Mouse (Mus musculus): ENCODE results near the gene Tec. TPM values are rescaled to one million over a fixed set of nuclear protein-coding genes. Genes with fewer than 3 reads are reported as not detected.
A peak's percentile ranks its signal among the peaks of the same experiment; 100 is the strongest.

The Tec gene
- total RNA-seq (2021), result 1 to 10 TPM in 1 of 2 experiments, under 1 TPM in 1; 0.94 to 1.4 TPM

DNA sequence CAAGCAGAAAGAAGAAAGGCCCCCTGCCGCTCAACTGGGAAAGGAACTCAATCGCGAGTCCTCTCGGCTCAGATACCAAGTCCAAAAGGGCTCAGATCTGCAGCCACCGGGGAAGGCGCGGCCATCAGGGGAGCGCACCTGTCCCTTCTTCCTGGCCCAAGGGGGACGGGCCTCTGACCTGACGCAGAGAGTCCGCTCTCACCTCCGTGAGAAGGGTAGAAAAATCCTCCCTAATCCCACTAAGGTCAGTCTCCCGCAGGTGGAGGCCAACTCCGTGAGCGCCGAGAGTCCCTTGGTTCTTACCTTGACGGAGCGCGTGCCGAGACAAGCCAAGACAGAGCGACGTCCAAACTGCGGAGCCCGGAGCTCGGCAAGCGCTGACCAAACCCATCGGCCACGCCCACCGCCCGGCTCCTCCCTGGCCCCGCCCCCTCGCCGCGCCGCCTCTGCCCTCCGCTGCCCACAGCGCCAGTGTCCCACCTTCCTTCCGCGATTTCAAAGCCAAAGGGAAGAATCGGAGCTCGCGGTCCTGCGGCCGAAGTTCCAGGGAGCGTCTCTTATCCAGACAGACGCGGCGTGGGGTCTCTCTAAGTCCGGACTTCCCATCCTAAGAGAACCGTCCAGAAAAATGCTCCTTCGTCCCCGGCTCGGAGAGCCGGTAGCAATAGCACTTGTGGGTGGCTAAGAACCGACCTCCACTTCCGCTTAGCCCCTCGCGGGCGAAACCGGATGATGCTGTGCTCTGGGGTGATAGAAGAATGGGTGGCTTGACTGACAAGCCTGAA lies at the start of gene Tec:
Gene Tec, minus strand, starts transcription at position 393 of the 785 bp plus-strand sequence.
- peak; percentile 44 to 72 for DNase-seq (ENCODE audit: extremely low spot score in 1 of 2, low spot score in 1 of 2)

DNA sequence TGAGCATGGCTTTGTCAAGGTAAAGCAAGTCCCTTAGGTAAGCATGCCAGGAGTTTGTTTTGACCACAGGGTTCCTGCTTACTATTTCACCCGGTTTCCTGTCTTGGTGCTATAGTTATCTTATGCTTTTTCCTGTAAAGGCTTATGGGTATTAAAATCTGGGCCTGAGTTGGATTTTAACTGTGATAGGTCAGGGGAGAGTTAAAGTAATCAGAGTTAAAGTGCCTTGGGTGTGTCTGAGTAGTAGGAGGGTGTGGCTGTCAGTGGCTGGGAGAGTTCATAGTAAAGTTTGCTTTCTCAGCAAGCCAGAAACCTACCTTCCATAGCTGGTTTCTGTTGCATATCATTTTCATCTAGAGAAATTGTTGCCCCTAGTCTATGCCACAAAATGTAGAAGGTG lies 48.6 kb upstream of the Tec start:
- no peak for DNase-seq (ENCODE audit: extremely low spot score in 1 of 2, low spot score in 1 of 2)

DNA sequence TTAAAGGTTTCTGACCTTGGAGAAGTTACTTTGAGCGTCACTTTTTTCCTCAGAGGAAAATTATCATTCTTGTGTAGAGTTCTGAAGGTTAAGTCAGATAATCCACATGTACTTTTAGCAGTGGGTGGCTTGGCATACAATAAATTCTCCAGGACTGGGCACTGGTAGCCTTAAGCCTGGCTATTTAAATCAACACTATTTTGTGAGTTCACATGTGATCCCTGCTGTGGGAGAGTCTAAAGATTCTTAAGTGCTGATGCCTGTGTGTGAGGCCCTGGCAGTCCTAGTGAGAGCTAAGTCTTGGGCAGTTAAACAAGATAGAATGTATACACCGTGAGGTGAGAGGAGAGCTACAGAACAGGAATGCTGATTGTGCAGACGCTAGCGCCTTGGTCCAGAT lies 47.8 kb upstream of the Tec start:
- DNase-seq (ENCODE audit: extremely low spot score in 1 of 2, low spot score in 1 of 2), result no peak

DNA sequence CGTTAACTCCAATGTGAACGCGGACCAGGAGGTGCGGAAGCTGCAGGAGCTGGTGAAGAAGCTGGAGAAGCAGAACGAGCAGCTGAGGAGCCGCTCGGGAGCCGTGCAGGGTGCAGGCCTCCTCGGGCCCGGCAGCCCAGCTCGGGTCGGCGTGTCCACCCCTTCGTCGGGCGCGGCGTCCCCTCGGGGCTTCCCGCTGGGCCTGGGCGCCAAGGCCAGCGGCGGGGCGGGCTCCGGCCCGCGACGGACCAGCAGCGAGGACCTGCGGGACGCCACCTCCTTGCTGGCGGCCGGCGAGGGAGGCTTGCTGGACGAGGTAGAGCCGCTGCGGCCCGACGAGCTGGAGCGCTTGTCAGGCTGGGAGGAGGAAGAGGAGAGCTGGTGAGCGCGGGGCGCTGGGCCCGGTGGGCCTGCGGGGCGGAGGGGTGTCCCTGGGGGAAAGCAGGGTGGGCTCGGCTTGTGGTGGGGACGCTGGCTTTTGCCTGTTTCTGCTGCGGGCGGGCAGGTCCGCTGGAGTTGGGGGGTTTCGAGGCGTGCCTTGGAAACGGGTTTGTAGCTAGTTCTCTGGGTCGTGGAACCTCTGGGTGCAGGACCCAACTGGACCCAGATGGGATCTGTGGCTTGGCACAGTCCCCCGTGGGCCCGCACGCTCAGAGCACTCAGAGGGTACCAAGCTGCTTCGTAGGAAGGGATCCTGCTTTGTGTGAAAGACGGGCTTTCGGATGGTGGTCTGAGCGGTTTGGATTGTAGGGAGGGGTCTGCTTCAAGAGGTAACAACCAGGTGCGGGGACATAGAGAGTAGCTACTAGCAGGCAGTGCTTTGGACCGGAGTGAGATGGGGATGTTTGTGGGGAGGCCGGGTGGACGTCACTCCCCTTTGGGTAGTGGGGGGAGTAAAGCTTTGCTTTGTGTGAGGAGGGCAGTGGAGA lies 46.6 kb upstream of the Tec start:
- peak; percentile 9 to 14 for DNase-seq (ENCODE audit: extremely low spot score in 1 of 2, low spot score in 1 of 2)

DNA sequence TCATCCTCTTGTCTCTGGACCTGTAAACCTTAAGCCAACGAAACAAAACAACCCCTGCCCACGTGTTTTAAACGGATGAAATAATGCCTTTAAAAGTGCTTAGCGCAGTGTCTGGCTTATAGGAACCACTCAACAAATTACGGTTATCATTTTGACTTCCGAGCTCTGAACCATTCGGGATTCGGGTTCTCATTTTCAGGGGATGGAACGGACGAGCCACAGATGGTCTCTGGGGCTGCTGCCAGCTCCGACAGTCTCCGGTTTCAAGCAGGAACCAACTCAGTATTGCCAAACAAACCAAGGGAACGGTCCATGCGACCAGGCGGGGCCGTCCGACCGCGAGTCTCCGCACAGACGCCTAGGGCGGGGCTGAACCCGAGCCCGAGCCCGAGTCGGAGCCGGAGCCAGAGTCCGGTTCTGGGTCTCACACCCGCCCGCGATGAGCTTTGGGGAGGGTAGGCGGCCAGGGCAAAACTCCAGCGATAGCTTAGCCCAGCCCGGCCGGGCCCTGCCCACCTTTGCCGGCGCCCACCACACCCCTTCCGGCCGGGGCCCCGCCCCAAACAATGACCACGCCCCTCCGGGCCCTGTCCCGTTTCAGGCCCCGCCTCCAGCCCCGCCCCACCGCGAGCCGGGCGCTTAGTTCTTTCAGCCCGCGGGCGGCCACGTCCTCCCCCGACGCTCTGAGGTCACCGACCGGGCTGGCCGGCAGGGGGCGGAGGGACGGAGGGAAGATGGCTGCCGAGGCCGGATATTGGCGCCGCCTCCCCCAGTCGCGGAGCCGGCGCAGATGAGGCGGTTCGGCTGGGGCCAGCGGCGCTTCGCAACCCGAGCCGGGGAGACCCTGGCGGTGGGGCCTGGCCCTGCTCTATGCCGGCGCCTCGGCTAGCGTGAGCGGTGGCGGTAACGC lies 45.6 kb upstream of the Tec start, which contains the start of gene Slain2:
Gene Slain2, plus strand, starts transcription at position 657 of the 910 bp plus-strand sequence.
- peak; percentile 91 to 92 for DNase-seq (ENCODE audit: extremely low spot score in 1 of 2, low spot score in 1 of 2)

DNA sequence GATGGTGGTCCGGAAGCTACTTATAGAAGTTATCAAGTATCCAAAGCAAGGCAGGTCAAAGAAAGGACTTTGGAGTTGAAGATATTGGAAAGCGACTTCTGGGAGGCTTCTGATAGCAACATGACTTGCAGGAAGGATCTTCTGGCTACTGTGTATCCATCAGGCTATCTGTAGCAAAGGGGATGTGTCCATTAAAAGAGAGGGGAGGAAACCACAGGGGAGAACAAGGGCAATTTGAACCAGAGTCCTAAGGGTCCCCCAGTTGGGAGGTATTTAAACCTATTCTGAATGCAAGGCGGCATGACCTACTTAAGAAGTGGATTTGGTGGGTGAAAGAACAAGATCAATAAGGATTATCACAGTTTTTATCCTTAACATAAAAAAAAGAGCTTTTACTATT lies 43.0 kb upstream of the Tec start:
- no peak for DNase-seq (ENCODE audit: extremely low spot score in 1 of 2, low spot score in 1 of 2)

DNA sequence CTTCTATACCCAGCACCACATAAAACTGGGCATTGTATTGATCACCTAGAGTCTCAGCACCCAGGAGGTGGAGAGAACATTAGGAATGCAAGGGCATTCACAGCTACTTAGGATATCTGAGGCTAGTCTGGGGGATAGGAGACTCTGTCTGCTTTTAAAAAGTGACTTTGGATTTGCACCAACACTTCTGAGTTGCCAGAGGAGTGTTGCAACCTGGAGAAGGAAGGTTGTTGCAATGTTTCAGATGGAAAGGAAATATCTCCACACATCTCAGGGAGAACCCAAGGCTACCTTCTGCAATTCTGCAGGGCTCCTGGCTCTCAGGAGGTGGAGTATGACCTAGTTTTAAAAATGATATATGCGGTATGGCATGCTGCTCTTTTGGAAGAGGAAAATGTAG lies 42.1 kb upstream of the Tec start:
- DNase-seq (ENCODE audit: extremely low spot score in 1 of 2, low spot score in 1 of 2), result no peak

DNA sequence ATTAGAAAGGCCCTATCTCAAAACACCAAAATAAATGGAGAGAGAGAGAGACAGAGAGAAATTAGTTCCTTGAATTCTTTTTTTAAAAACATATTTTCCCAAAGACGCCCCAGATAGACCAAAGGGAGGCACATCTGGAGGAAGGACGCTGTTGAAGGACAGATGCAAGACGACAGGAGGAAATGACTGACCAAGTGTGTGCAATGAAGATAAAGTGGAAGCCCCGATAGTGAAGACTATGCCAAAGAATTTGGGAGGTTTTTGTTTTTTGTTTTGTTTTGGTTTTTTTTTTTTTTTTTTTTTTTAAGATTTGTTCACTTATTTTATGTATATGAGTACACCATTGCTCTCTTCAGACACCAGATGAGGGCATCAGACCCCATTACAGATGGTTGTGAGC lies 41.1 kb upstream of the Tec start:
- no peak for DNase-seq (ENCODE audit: extremely low spot score in 1 of 2, low spot score in 1 of 2)

DNA sequence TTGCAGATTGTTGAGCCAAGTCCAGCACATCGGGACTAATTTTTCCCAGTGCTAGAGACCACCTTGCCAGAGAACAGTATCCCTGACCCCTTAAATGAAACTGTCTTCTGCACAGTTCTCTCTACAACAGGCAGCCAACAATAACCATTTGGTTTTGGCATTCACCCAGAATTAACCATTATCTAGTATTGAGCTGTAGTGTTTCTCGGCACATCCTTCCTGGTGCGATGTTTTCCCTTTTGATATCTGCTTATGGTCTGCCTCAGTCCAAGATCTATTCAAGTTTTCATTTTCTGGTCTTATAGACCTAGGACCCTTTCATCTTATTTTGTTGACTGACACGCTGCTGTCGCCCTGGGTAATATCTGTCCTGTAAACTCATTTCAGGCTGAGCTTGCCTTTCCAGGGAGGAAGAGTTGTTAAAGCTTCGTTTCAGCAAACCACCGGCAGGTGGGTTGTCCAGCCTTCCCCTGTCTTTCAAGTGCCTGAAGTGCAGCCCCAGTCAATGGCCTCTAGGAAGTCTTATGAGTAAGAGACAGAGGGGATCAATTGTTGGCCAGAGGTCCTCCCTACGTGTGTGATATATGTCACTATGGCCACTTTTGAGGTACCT lies 40.1 kb upstream of the Tec start:
- DNase-seq (ENCODE audit: extremely low spot score in 1 of 2, low spot score in 1 of 2), result no peak

DNA sequence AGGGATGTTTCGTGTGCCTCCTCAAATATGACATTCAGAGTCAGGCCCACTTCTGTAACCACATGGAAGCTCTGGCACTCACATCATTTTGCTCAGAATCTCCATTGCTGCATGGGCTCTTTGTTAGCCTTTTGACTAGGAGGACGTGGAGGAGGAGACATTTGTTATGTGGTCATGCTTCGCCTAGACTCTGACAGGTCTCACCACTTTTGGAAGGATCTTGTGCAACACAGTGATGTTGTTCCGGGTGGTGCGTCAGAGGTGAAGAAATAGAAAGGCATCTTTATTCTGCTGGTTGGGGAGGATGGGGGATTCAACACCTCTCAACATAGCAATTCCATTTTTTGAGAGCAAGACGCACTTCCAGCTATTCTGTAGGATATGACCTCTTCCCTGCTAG lies 39.1 kb upstream of the Tec start:
- DNase-seq (ENCODE audit: extremely low spot score in 1 of 2, low spot score in 1 of 2), result no peak

DNA sequence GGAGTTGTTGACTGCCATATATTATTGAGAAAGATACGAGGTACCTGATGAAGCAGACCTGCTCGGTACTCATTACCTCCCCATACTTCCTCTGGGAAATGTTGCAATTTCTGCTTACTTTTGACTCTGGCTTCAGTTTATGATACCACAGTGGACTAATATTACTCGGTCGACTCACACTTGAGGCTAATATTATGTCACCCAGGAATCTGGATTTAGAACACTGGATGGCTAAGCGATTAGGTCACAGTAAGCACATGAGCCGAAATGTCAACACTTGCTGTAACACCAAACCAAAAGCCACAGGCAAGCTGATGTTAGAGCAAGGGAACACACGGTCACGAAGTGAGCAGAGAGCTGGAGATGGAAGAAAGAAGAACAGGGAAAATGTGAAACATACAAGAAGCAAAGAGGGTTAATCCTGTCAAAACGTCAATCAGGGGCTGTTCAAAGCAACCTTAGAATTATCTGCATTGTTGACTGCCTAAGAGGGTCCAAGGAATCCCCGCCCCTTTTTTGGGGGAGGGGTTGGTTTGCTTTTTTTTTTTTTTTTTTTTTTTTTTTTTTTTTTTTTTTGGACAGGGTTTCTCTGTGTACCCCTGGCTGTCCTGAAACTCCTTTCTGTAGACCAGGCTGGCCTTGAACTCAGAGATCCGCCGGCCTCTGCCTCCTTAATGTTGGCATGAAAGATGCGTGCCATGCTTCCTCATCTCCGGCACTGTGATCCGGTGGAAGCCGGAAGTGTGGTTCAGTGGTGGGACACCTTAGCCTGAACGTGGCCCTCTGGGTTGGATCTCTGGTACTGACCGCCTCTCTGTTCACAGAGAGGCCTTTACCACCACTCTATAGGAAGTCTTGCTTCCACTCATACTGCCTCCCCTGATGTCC lies 36.9 kb upstream of the Tec start:
- DNase-seq (ENCODE audit: extremely low spot score in 1 of 2, low spot score in 1 of 2), result no peak

DNA sequence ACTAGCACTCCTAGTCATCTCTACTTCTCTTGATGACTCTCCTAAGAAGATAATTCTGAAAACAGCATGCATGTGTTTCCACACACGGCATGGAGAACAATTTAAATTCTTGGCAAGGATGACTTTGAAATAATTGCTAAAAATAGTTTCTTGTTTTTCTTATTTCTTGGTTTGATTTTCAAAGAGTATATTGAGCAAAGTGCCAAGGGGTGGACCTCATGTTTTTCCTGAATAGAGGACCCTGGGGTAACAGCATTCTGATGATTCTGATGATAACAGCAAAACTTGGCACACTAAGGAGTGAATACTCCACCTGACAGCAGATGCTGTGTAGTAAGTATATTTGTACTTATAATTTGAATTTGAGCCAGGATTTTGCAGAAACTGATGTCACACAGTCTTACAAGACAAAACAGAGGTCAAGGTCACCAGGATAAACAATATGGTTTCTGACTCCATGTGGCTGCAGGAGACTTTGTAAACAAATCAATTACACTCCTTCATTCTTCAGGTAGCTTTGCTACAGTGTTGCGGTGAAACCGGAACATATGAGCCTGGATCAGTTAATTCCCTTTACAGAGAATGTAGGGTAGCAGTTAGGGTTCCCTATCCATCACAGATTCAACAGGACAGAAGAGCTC lies 34.7 kb upstream of the Tec start:
- DNase-seq (ENCODE audit: extremely low spot score in 1 of 2, low spot score in 1 of 2), result no peak

DNA sequence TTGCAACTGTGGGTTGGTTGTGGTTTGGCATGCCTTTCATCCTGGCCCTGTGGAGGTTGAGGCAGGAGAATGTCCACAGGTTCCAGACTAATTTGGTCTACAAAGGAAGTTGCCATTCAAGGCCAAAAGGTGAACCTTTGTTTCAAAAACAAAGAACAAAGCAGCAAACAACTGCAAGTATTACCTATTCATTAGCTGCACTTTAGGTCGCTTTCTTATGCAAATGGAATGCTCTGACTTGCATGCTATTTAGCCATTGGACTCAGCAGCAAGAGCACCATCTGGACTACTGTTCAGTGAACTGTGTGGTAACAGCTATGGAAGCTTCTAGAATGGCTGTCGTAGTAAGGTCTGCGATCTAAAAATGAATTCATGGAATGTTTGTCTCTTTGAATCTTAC lies 34.0 kb upstream of the Tec start:
- DNase-seq (ENCODE audit: extremely low spot score in 1 of 2, low spot score in 1 of 2), result no peak

DNA sequence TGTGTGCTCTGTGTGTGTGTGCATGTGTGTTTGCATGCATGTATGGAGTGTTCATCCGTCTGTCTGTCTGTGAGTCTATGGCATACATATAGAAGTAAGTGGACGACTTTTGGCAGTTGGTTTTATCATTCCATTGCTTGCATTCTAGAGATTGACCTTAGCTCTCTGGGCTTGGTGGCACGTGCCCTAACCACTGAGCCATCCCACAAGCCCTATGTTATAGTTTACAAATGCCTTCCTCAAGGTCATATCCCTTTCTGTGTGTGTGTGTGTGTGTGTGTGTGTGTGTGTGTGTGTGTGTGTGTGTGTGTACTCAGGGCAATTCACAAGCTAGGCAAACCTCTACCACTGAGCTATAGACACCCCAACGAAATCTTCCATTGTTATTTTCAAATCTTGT lies 33.6 kb upstream of the Tec start:
- DNase-seq (ENCODE audit: extremely low spot score in 1 of 2, low spot score in 1 of 2), result no peak

DNA sequence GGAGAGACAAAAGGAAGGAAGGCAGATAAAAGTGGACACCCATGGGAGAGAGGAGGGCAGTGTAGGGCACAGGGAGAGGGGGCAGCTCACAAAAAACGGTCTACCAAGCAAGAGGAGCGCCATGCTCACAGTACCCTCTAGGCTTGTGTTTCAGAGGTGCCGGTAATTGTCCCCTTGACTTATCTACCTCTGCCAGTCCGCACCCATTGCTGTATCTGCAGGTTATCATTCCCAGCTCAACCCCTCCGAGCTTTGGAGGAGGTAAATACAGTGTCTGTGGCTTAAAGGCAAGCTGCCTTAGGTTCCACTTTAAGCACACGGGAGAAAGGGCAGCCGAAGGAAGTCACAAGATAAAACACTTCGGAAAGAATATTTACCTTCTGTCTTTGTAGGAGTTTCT lies 31.0 kb upstream of the Tec start:
- no peak for DNase-seq (ENCODE audit: extremely low spot score in 1 of 2, low spot score in 1 of 2)

DNA sequence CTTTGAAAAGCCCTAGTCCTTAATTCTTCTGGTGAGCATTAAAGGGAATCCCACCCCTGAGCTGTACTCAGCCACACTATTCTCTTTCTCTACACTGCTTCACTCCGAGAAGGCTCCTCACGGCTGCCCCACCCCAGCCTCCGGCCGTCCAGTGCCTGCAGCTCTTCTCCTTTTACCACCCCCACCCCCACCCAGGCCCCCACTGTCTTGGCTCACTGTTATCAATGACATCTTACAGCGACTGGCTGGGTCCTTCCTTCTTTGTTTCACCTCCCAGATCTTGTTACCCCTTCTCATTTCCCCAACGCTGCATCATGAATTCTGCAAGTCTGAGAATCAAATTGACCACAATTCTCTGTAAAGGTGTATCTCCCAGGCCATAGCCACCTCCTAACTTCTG lies 29.7 kb upstream of the Tec start:
- no peak for DNase-seq (ENCODE audit: extremely low spot score in 1 of 2, low spot score in 1 of 2)

DNA sequence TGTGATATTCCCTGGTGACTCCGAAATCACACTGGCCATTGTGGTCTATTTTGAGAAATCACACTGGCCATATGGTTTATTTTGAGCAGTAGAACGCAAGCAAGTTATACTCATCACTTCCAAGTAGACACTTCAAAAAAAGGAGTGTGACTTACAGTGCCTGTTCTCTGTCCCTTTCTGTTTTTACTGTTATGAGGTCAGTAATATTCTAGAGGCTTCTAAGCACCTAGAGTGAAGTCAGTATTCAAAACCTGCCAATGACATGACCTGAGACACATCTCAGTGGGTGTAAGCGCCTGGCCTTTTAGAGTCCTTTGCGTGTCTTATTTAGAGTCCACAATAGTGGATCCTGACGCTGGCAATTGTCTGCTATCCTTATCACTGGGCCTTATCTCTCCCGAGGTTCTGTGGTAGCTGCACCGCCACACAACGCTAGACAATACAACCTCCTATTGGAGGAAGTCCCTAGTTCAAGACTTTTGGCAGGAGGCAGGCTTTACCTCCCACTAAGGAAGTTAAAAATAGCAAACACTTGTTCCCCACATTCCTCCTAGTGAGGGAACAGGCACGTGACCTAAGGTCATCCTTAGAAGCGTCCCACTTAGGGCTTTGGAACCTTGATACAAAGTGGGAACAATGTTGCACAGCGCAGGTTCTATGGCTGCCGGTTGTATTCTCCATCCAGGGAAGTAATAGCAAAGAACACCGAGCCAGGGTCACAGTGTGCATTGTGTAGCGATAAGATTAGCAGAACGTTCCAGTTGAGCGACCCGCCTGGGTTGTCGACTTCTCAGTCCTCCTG lies 28.4 kb upstream of the Tec start:
- no peak for DNase-seq (ENCODE audit: extremely low spot score in 1 of 2, low spot score in 1 of 2)

DNA sequence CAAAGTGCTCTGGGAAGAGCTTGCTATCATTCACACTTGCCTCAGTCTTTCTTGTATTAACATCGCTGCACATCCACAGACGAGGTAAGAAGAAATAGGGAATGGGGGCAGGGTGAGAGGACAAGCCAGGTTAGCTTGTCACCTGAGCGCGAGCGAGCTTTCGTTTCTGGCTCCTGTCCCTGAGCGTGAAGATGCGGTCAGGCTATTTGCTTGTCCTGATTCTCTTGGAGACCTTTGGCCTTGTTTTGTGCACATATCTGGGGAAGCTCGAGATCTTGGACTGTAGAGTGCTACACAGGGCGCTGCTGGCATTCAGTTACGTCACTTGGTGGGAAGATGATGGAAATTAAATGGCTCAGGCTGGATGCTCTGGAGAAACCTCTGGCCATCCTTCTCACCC lies 27.0 kb upstream of the Tec start:
- DNase-seq (ENCODE audit: extremely low spot score in 1 of 2, low spot score in 1 of 2), result no peak

All from layer of hippocampus, postnatal 25 days (tissue).